Mouse (Mus musculus): ENCODE measurements at regions not wholly inside any gene's neighbourhood (a gene's known extent, or its start where the extent isn't known, plus 50 kb on each side); places are given as distances from the start of the nearest gene placed in this dataset.
A peak's percentile ranks its signal among the peaks of the same experiment; 100 is the strongest.
"Not testable (repeated sequence)": the region's sequence is repeated elsewhere in the genome, so short reads cannot be mapped to it uniquely, and the experiment has no call there.

- DNase-seq = peak; percentile 66
Measured at GRCm38 (mm10) chr14:73453164-73453563, 56.7 kb upstream of the Med4 start.

- no peak for DNase-seq
Measured at GRCm38 (mm10) chr14:73452321-73453082, 57.3 kb upstream of the Med4 start.

GRCm38 (mm10) chr14:73451291-73452045 lies 58.4 kb upstream of the Med4 start:
- DNase-seq = no peak

- no peak for DNase-seq
Measured at GRCm38 (mm10) chr14:73449901-73450495, 59.8 kb upstream of the Med4 start.

- DNase-seq = no peak
Measured at GRCm38 (mm10) chr14:73449111-73449510, 60.7 kb upstream of the Med4 start.

- no peak for DNase-seq
Measured at GRCm38 (mm10) chr14:73445508-73446256, 60.6 kb upstream of the Itm2b start.

- no peak for DNase-seq
Measured at GRCm38 (mm10) chr14:73444733-73445132, 59.6 kb upstream of the Itm2b start.

GRCm38 (mm10) chr14:73441951-73442716 lies 57.0 kb upstream of the Itm2b start:
- no peak for DNase-seq

GRCm38 (mm10) chr14:73441206-73441950 lies 56.3 kb upstream of the Itm2b start:
- DNase-seq = not testable (repeated sequence)

GRCm38 (mm10) chr14:73439802-73440309 lies 54.8 kb upstream of the Itm2b start:
- DNase-seq = no peak

GRCm38 (mm10) chr14:73435839-73436238 lies 50.8 kb upstream of the Itm2b start:
- DNase-seq = no peak
